Mouse (Mus musculus): Measurements from ENCODE around the gene Pcsk4. TPM values are rescaled to one million over a fixed set of nuclear protein-coding genes. Genes with fewer than 3 reads are reported as not detected.

The Pcsk4 gene
- polyA plus RNA-seq, 1 experiment from 2014 or later = 1.3 TPM

GRCm38 (mm10) chr10:80295618-80296425, 33.5 kb downstream of the Pcsk4 start, which contains the start of gene Apc2:
Gene Apc2, plus strand, starts transcription at chr10:80295977.
- Histone ChIP-seq H3K27ac (peak within 1 kb of the TSS; percentile 17; the same call in 1 of the 2 replicates), H3K4me1 (replicated peaks) (peaks cover 40% of the 10 kb centered on the region), H3K36me3 (peaks cover 15% of the 10 kb centered on the region; the same call in 1 of the 2 replicates), H3K9ac (peak within 1 kb of the TSS; percentile 57), H3K4me2 (peak within 1 kb of the TSS; percentile 84), H3K27me3 (peaks cover 44% of the 10 kb centered on the region), H3K4me3 (peak within 1 kb of the TSS; percentile 52), H3K9me3 (replicated peaks) (no peaks in the 10 kb centered on the region)
- 3% methylated on average over 26 of the region's 26 CpGs for WGBS
- peak; percentile 27; the same call in 1 of the 2 replicates for ATAC-seq (replicated peaks; ENCODE audit: insufficient number of reproducible peaks, insufficient read depth, low FRiP score, low read depth)

- H3K9ac ChIP-seq = no peak overlapping the region
- H3K27me3 ChIP-seq = peaks cover 34% of the 10 kb centered on the region
- no peak overlapping the region for H3K27ac ChIP-seq
- no peaks in the 10 kb centered on the region for H3K9me3 ChIP-seq (replicated peaks)
- no peak for ATAC-seq (replicated peaks; ENCODE audit: insufficient number of reproducible peaks, insufficient read depth, low FRiP score, low read depth)
- peaks cover 40% of the 10 kb centered on the region for H3K4me1 ChIP-seq (replicated peaks)
- H3K36me3 ChIP-seq = peaks cover 15% of the 10 kb centered on the region; the same call in 1 of the 2 replicates
- no peak overlapping the region for H3K4me2 ChIP-seq
- whole genome bisulfite sequencing = 47% methylated on average over 7 of the region's 7 CpGs
- H3K4me3 ChIP-seq = no peak overlapping the region
Measured at GRCm38 (mm10) chr10:80294788-80295303, 34.5 kb downstream of the Pcsk4 start.

- ATAC-seq (replicated peaks; ENCODE audit: insufficient number of reproducible peaks, insufficient read depth, low FRiP score, low read depth) = no peak
- H3K4me3 ChIP-seq = no peak overlapping the region
- H3K27ac ChIP-seq = no peak overlapping the region
- no peaks in the 10 kb centered on the region for H3K9me3 ChIP-seq (replicated peaks)
- no peak overlapping the region for H3K9ac ChIP-seq
- peaks cover 40% of the 10 kb centered on the region for H3K4me1 ChIP-seq (replicated peaks)
- H3K36me3 ChIP-seq = peaks cover 15% of the 10 kb centered on the region; the same call in 1 of the 2 replicates
- peaks cover 29% of the 10 kb centered on the region for H3K27me3 ChIP-seq
- no peak overlapping the region for H3K4me2 ChIP-seq
- WGBS = 64% methylated on average over 4 of the region's 4 CpGs
Measured at GRCm38 (mm10) chr10:80294311-80294710, 35.0 kb downstream of the Pcsk4 start.

GRCm38 (mm10) chr10:80293325-80293724, 36.0 kb downstream of the Pcsk4 start:
- H3K9me3 ChIP-seq (replicated peaks) = no peaks in the 10 kb centered on the region
- H3K36me3 ChIP-seq = peaks cover 21% of the 10 kb centered on the region; the same call in 1 of the 2 replicates
- 24% methylated on average over 14 of the region's 14 CpGs for WGBS
- H3K4me1 ChIP-seq (replicated peaks) = peaks cover 40% of the 10 kb centered on the region
- H3K27ac ChIP-seq = peak overlapping the region; percentile 83
- H3K4me3 ChIP-seq = peak overlapping the region; percentile 83
- H3K4me2 ChIP-seq = peak overlapping the region; percentile 78
- peaks cover 19% of the 10 kb centered on the region for H3K27me3 ChIP-seq
- no peak for ATAC-seq (replicated peaks; ENCODE audit: insufficient number of reproducible peaks, insufficient read depth, low FRiP score, low read depth)
- H3K9ac ChIP-seq = peak overlapping the region; percentile 95

- WGBS = under 1% methylated on average over 72 of the region's 72 CpGs
Measured at GRCm38 (mm10) chr10:80292251-80293146, 36.8 kb downstream of the Pcsk4 start, which contains the start of gene Rps15. Gene Rps15, plus strand, starts transcription at chr10:80292453.

GRCm38 (mm10) chr10:80288657-80289056, 40.6 kb downstream of the Pcsk4 start:
- no peaks in the 10 kb centered on the region for H3K9me3 ChIP-seq (replicated peaks)
- no peak overlapping the region for H3K4me2 ChIP-seq
- H3K36me3 ChIP-seq = peaks cover 52% of the 10 kb centered on the region
- H3K27ac ChIP-seq = no peak overlapping the region
- H3K4me3 ChIP-seq = no peak overlapping the region
- H3K9ac ChIP-seq = no peak overlapping the region
- H3K4me1 ChIP-seq (replicated peaks) = peaks cover 11% of the 10 kb centered on the region
- no peaks in the 10 kb centered on the region for H3K27me3 ChIP-seq
- 68% methylated on average over 8 of the region's 8 CpGs for WGBS
- no peak for ATAC-seq (replicated peaks; ENCODE audit: insufficient number of reproducible peaks, insufficient read depth, low FRiP score, low read depth)

More at GRCm38 (mm10) chr10:80292251-80293146, 36.8 kb downstream of the Pcsk4 start, which contains the start of gene Rps15:
- peak; percentile 92 for ATAC-seq (replicated peaks; ENCODE audit: insufficient number of reproducible peaks, insufficient read depth, low FRiP score, low read depth)
- Histone ChIP-seq H3K9ac (peak within 1 kb of the TSS; percentile 95), H3K4me1 (replicated peaks) (peaks cover 39% of the 10 kb centered on the region), H3K4me2 (peak within 1 kb of the TSS; percentile 78), H3K9me3 (replicated peaks) (no peaks in the 10 kb centered on the region), H3K27ac (peak within 1 kb of the TSS; percentile 83), H3K36me3 (peaks cover 28% of the 10 kb centered on the region), H3K27me3 (peaks cover 11% of the 10 kb centered on the region), H3K4me3 (peak within 1 kb of the TSS; percentile 83)

GRCm38 (mm10) chr10:80288097-80288496, 41.2 kb downstream of the Pcsk4 start:
- Histone ChIP-seq H3K27me3 (no peaks in the 10 kb centered on the region), H3K4me2 (no peak overlapping the region), H3K9me3 (replicated peaks) (no peaks in the 10 kb centered on the region), H3K9ac (no peak overlapping the region), H3K4me1 (replicated peaks) (peaks cover 6% of the 10 kb centered on the region), H3K36me3 (peaks cover 54% of the 10 kb centered on the region), H3K4me3 (no peak overlapping the region), H3K27ac (no peak overlapping the region)
- no peak for ATAC-seq (replicated peaks; ENCODE audit: insufficient number of reproducible peaks, insufficient read depth, low FRiP score, low read depth)
- WGBS = 93% methylated on average over 12 of the region's 12 CpGs

GRCm38 (mm10) chr10:80285222-80286070, 43.9 kb downstream of the Pcsk4 start:
- no peak for ATAC-seq (replicated peaks; ENCODE audit: insufficient number of reproducible peaks, insufficient read depth, low FRiP score, low read depth)
- peaks cover 64% of the 10 kb centered on the region for H3K36me3 ChIP-seq
- WGBS = 70% methylated on average over 9 of the region's 15 CpGs
- no peaks in the 10 kb centered on the region for H3K9me3 ChIP-seq (replicated peaks)
- no peak overlapping the region for H3K27ac ChIP-seq
- H3K9ac ChIP-seq = no peak overlapping the region
- H3K27me3 ChIP-seq = no peaks in the 10 kb centered on the region
- no peak overlapping the region for H3K4me2 ChIP-seq
- peaks cover 24% of the 10 kb centered on the region for H3K4me1 ChIP-seq (replicated peaks)
- no peak overlapping the region for H3K4me3 ChIP-seq

GRCm38 (mm10) chr10:80282481-80283441, 46.5 kb downstream of the Pcsk4 start:
- H3K36me3 ChIP-seq = peaks cover 78% of the 10 kb centered on the region
- H3K4me3 ChIP-seq = no peak overlapping the region
- H3K27ac ChIP-seq = peak overlapping the region; percentile 70
- no peaks in the 10 kb centered on the region for H3K9me3 ChIP-seq (replicated peaks)
- H3K4me1 ChIP-seq (replicated peaks) = peaks cover 25% of the 10 kb centered on the region
- no peak for ATAC-seq (replicated peaks; ENCODE audit: insufficient number of reproducible peaks, insufficient read depth, low FRiP score, low read depth)
- 80% methylated on average over 20 of the region's 20 CpGs for WGBS
- no peak overlapping the region for H3K4me2 ChIP-seq
- H3K27me3 ChIP-seq = no peaks in the 10 kb centered on the region
- H3K9ac ChIP-seq = no peak overlapping the region
